Mouse (Mus musculus) neural tube, embryonic 10.5 days (tissue): ENCODE measurements around the gene Tmem165.

Experiments used
- DNase-seq: peaks from one replicate; pipeline ENCODE4 v3.0.0-alpha.2; 2017; ENCODE audit warnings: low spot score; ENCODE audit errors: extremely low spot score

Gene Tmem165

GRCm38 (mm10) chr5:76183750-76184261, at the start of gene Tmem165:
Gene Tmem165 (plus strand): TSS chr5:76183880.
- DNase-seq: peak; percentile 93

DNA sequence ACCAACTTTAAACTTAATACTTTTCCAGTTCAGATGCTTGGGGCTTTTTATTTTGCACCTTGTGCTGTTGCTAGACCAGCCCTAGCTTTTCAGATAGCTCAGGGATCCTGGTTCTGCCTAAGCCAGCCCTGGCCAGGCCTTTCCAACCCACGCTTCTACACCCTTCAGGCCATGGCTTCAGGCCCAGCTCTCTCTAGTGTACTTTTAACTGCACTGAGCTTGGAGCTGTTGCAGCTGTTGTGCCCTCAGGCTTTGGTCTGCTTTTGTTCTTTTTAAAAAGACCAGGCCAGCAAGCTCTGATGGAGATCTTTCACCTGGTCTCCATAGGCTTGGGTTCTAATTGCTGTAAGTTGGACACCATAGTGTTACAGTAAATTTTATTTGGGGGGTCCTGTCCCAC, 48.0 kb upstream of the Tmem165 start:
- DNase-seq: no peak

DNA sequence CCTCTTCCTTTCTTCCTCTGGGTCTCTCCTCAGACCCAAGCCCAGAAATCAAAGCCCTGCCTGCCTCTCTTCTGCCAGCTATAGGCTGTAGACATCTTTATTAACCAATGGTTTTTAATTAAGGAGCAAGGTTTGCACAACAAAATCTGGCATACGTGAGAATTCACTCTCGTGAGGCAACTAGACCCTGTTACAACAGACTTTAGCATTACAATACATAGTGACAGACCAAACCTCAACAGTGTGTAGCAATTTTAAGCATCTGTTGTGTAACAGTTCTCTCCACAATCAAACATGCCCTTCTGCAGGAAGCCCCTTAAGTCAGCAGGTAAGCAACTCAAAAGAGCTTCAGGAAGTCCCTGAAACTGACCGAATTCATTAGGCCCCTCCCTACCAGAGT, 47.4 kb upstream of the Tmem165 start:
- no peak for DNase-seq

- DNase-seq: no peak
These were observed 46.1 kb upstream of the Tmem165 start for GRCm38 (mm10) chr5:76137586-76137985.

GRCm38 (mm10) chr5:76138071-76138470, 45.6 kb upstream of the Tmem165 start:
- DNase-seq: no peak

GRCm38 (mm10) chr5:76138512-76138911, 45.2 kb upstream of the Tmem165 start:
- DNase-seq: no peak

- no peak for DNase-seq
These were observed 44.5 kb upstream of the Tmem165 start for GRCm38 (mm10) chr5:76139171-76139671.

DNA sequence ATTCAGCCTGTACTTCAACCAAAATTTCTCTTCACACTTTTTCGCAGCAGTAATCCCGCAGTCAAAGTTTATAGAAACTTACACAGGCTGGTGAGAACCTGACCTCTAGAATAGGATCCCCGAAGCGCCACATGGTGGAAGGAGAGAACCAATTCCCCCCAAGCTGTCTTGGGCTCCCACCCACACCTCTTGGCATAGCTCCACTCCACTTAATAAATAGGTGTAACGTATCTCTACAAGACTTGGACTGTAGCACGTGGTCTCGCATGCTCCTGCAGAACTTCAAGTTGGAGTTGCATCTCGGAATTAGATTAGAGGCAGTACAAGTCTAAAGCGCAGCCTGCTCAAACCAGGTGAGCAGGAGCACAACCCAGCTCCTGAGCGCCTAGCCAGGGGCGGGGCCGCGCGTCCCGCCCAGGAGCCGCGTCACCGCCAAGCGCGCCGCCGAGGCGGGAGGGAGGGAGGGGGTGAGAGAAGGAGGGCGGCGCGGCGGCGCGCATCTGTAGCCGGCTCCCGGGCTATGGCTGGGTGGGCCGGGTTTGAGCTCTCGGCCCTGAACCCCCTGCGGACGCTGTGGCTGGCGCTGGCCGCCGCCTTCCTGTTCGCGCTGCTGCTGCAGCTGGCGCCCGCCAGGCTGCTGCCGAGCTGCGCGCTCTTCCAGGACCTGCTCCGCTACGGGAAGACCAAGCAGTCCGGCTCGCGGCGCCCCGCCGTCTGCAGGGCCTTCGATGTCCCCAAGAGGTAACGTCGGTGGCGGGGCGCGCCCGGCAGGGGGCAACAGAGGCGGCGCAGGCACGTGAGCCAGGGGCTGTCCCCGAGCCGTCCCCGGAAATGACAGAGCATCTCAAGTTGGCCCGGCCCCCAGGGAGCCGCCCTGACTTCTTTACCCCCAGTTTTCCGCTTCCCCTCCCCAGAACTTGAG, 43.6 kb upstream of the Tmem165 start, which contains the start of gene Srd5a3:
Gene Srd5a3 (plus strand): TSS at position 464 of the 922 bp plus-strand sequence.
- DNase-seq: peak; percentile 96

DNA sequence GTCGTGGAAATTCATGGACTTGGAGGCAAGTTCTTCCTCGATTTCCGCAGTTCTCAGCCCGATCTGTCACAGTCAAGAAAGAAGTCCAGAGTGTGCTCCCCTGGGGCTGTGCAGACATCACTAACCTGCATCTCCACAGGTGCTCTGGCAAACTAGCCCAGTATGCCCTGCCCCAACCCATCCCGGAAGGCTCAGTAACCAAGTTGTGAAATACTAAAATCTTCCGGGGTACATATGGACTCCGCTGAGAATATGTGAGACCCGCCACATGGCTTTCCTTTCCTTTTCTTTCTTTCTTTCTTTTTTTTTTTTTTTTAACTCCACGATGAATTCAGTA, 43.0 kb upstream of the Tmem165 start:
- no peak for DNase-seq

DNA sequence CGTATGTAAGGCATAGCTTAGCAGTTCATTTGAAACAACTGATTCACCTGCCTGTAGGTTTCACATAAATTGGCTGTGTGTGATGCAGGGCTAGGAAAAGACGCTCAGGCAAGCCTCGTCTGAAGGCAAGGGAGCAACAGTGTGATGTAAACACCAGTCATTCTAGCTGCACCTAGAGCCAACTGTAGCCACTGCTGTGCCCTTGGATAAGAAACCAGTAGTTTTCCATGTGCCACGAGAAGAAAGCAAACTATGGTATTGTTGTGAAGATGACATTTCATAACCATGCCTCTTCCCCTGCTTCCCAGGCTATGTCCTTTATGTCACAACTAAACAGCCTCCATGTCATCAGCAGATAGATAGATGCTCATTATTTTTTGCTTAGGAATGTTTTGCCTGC, 40.3 kb upstream of the Tmem165 start:
- no peak for DNase-seq

- no peak for DNase-seq
These were observed 37.3 kb upstream of the Tmem165 start for GRCm38 (mm10) chr5:76146401-76146800.

GRCm38 (mm10) chr5:76149436-76149835, 34.2 kb upstream of the Tmem165 start:
- DNase-seq: no peak

DNA sequence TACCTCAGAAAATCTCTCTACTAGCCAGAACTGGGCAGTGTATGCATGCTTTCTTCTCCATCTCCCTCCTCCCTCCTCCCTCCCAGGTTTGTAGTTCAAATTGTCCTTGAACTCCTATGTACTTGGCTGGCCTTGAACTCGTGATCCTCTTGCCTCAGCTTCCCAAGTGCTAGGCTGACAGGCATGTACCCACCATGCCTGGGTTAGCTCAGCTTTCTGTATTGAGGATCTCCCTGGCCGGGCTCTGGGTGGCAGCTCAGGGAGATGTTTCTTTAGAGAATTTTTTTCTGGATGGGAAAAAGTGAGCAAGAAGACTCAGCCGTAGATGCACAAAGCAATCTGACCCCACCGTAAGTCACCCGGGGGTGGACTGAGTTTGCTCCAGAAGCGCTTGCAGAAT, 30.7 kb upstream of the Tmem165 start:
- no peak for DNase-seq

DNA sequence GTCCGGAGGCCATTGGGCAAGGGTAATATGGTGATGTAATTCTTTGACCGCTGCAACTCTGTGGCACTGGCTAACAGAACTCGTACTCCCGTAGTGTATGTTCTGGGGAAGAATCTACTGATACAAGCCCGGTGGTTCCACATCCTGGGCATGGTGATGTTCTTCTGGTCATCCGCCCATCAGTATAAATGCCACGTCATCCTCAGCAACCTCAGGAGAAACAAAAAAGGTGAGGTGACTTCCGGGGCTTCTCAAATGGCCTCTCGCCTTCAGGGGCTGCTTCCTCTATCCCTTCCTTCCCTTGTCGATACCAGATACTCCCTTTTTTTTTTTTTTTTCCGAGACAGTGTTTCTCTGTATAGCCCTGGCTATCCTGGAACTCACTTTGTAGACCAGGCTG, 30.2 kb upstream of the Tmem165 start:
- no peak for DNase-seq

- DNase-seq: no peak
These were observed 29.1 kb upstream of the Tmem165 start for GRCm38 (mm10) chr5:76154434-76155165.

DNA sequence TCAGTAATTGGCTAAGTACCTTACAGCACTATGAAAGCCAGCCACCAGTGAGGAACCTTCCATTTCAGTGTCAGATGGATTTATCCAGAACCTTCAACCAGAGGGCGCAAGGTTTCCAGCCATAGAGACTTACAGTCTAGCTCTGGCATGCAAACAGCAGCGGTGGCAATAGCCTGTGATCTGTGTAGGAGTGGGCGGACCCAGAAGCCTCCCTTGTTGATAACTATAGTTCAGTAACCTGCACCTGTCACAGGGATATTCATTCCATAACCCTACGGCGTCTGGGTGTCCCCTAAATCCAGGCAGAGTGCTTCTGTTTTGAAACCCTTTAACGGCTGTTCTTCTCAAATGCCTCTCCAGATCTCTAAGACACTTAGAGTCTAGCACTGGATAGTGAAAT, 24.1 kb upstream of the Tmem165 start:
- no peak for DNase-seq

DNA sequence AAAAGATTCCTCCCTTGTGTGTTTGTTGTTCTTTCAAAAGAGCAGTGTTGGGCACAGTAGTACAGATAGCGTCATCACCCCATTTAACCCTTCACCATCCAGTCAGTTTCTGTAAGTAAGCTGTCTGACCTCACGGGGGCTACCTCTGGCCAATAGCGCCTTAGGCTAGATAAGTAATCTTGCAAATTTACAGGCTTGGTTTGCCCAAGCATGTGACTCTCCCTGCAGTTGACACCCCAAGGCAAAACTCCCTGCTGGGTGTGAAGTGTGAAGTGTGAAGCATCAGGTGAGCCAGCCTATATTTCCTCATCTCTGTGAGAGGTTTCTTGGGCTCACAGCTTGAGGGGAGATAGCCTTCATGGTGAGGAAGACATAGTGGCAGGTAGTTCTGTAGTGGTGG, 23.6 kb upstream of the Tmem165 start:
- DNase-seq: no peak

- no peak for DNase-seq
These were observed 22.2 kb upstream of the Tmem165 start for GRCm38 (mm10) chr5:76161491-76161890.

GRCm38 (mm10) chr5:76162926-76163325, 20.8 kb upstream of the Tmem165 start:
- DNase-seq: no peak

- no peak for DNase-seq
These were observed 19.8 kb upstream of the Tmem165 start for GRCm38 (mm10) chr5:76163828-76164390.

GRCm38 (mm10) chr5:76164827-76165226, 18.9 kb upstream of the Tmem165 start:
- DNase-seq: no peak

GRCm38 (mm10) chr5:76170522-76170921, 13.2 kb upstream of the Tmem165 start:
- DNase-seq: no peak
